Mouse (Mus musculus): ENCODE results near the gene Olfr1301.

The Olfr1301 gene

DNA sequence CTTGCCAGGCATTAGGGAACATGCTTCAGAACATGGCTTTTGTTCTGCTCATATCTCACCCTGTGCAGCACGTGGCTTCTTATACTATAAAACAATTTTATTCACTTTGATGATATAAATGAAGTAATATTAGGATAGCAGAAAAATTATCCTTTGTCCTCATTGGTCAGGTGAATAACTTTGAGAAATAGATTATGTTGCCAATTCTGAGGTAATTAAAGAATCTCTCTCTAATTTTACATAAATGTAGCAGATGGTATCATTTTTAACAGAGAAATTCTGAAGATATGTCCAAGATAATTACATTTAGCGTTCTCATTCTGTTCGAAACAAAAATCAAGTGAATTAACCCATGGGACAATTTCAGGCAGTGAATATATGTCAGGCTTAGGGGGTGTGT lies at the start of gene Olfr1301:
Gene Olfr1301 (plus strand): TSS at position 301 of the 400 bp plus-strand sequence.
- CTCF ChIA-PET, result no interaction called here

DNA sequence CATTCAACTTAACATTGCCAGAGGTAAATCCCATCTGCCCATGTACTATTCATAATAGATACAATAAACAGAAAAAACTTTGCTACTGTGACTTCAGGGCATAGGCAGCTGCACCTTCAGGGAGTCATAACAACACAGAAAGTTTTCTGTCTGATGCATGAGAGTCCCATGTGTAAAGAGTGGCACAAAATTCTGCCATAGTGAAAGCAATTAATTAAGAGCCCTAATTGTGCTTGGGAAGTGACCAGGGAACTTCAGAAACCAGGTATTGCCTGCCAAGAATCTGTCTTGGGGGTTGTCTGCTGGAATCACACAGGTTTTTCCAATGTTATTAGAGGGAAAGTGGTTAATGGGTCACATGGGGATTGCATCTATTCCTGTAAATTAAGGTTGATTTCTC lies 24.1 kb upstream of the Olfr1301 start:
- CTCF ChIA-PET, result interaction anchor here (0.6 kb wide), 1 partner anchor 163 kb away, joined by 4 read pairs; no protein-coding TSS in a partner anchor

DNA sequence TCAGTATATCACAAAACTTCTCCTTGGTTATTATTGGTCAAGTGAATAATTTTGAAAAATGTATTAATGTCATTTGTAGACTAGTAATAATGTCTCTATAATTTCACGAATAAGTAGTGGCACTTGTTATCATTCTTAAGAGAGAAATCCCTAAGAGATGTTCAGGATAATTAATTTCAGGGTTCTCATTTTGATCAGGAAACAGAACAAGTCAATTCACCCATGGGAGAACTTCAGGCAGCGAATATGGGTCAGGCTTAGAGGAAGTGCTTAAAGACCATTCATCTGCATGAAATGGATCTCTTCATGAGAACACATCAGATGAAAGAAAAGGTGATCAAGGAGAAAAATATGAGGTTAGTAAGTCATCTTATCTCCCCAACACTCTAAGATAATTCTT lies 26.3 kb downstream of the Olfr1301 start, which contains the start of gene Olfr1302:
Gene Olfr1302 (plus strand): TSS at position 301 of the 400 bp plus-strand sequence.
- CTCF ChIA-PET, result no interaction called here
